Mouse (Mus musculus) kidney, postnatal 14 days (tissue): ENCODE data around the gene Dip2b.
A peak's percentile ranks its signal among the peaks of the same experiment; 100 is the strongest.

ENCODE experiments used
- DNase-seq: peaks from one replicate; pipeline ENCODE4 v3.0.0; 2022; ENCODE audit warnings: mixed read lengths

The Dip2b gene

GRCm38 (mm10) chr15:100038470-100038971 lies at the start of gene Dip2b:
Gene Dip2b (plus strand): TSS chr15:100038664.
- DNase-seq: peak; percentile 97

- DNase-seq: no peak
These were observed 45.4 kb upstream of the Dip2b start for GRCm38 (mm10) chr15:99993100-99993499.

- no peak for DNase-seq
These were observed 41.2 kb upstream of the Dip2b start for GRCm38 (mm10) chr15:99997114-99997804.

- no peak for DNase-seq
These were observed 39.1 kb upstream of the Dip2b start for GRCm38 (mm10) chr15:99999390-99999789.

- no peak for DNase-seq
These were observed 33.7 kb upstream of the Dip2b start for GRCm38 (mm10) chr15:100004677-100005273.

- no peak for DNase-seq
These were observed 32.3 kb upstream of the Dip2b start for GRCm38 (mm10) chr15:100006180-100006579.

- no peak for DNase-seq
These were observed 20.1 kb upstream of the Dip2b start for GRCm38 (mm10) chr15:100018280-100018899.

GRCm38 (mm10) chr15:100021175-100021574 lies 17.3 kb upstream of the Dip2b start:
- DNase-seq: no peak

GRCm38 (mm10) chr15:100022923-100023322 lies 15.5 kb upstream of the Dip2b start:
- peak; percentile 67 for DNase-seq

- DNase-seq: no peak
These were observed 13.2 kb upstream of the Dip2b start for GRCm38 (mm10) chr15:100025076-100025834.

GRCm38 (mm10) chr15:100028133-100028532 lies 10.3 kb upstream of the Dip2b start:
- no peak for DNase-seq

- no peak for DNase-seq
These were observed 9.0 kb upstream of the Dip2b start for GRCm38 (mm10) chr15:100029497-100029896.

GRCm38 (mm10) chr15:100029900-100030299 lies 8.6 kb upstream of the Dip2b start:
- no peak for DNase-seq

- DNase-seq: no peak
These were observed 5.9 kb upstream of the Dip2b start for GRCm38 (mm10) chr15:100032546-100032945.

- peak; percentile 42 for DNase-seq
These were observed 687 bp downstream of the Dip2b start for GRCm38 (mm10) chr15:100039001-100039701.

GRCm38 (mm10) chr15:100040541-100041266 lies 2.2 kb downstream of the Dip2b start:
- no peak for DNase-seq

- DNase-seq: no peak
These were observed 3.0 kb downstream of the Dip2b start for GRCm38 (mm10) chr15:100041267-100042047.

GRCm38 (mm10) chr15:100042048-100042400 lies 3.6 kb downstream of the Dip2b start:
- no peak for DNase-seq

- no peak for DNase-seq
These were observed 7.1 kb downstream of the Dip2b start for GRCm38 (mm10) chr15:100045576-100045975.

GRCm38 (mm10) chr15:100049496-100050087 lies 11.1 kb downstream of the Dip2b start:
- DNase-seq: no peak

- DNase-seq: no peak
These were observed 12.5 kb downstream of the Dip2b start for GRCm38 (mm10) chr15:100050940-100051339.
